Mouse (Mus musculus): ENCODE measurements around the gene Psme2b.
"Not testable (repeated sequence)": the region's sequence is repeated elsewhere in the genome, so short reads cannot be mapped to it uniquely, and the experiment has no call there.

Gene Psme2b

GRCm38 (mm10) chr11:48900654-48901566 is 45.1 kb downstream of the Psme2b start:
- DNase-seq (ENCODE audit: low spot score in 2 of 2), result not testable (repeated sequence)

GRCm38 (mm10) chr11:48898812-48899431 is 47.1 kb downstream of the Psme2b start:
- no peak for DNase-seq (ENCODE audit: low spot score in 2 of 2)

All from urinary bladder, postnatal 4 days (tissue).